Mouse (Mus musculus): ENCODE measurements around the gene Ppm1n.

The Ppm1n gene

DNA sequence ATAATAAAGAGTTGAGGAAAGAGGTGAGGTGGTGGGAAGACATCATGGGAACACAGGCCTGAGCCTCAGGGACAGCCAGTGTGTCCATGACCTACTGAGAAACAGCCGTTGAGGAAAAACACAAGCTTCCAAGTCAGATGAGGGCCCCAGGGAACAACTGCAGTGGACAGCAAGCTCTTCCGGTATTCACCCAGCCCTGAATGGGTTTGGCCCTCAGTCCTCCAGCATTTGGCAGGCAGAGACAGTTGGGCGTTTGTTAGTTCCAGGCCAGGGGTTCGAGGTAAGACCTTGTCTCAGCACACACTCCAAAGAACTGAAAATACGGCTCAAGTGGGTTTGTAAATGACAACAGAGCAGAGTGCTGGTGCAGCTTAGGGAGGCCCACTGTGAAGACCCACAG is 26.4 kb downstream of the Ppm1n start:
- no peak for TF ChIP-seq NANOG (IDR thresholded peaks at IDR 0.05; ENCODE audit: borderline replicate concordance, low read length)
- TF ChIP-seq POU5F1 (IDR thresholded peaks at IDR 0.05; ENCODE audit: borderline replicate concordance, low read length), result no peak
- TF ChIP-seq CTCF (conservative IDR thresholded peaks at IDR 0.05; ENCODE audit: low read length), result no peak
- Histone ChIP-seq H3K4me3 (replicated peaks; ENCODE audit: low read length) (no peak overlapping the region), H3K36me3 (ENCODE audit: insufficient read depth, low read length) (peaks cover 29% of the 10 kb centered on the region), H3K9me3 (ENCODE audit: low read length) (no peaks in the 10 kb centered on the region), H3K27me3 (ENCODE audit: insufficient read depth, low read length) (no peaks in the 10 kb centered on the region), H3K4me1 (replicated peaks; ENCODE audit: low read depth, low read length) (peaks cover 51% of the 10 kb centered on the region)

DNA sequence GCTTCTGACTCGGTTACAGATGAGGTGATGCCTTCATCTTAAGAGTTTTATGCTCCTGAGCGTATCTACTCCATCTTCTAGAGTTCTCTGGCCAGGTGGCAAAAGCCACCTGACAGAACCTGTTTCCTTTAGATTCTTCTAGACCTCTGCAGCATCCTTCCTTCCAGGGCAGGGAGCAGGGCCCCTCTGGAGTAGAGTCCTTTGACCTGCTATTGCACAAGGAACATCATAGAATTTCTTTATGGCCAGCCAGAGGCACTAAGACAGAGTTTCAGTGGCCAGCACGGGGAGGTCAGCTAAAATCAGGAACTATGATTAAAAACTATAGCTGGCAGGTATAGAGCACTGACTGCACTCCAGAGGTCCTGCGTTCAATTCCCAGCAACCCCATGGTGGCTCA is 27.8 kb downstream of the Ppm1n start:
- no peaks in the 10 kb centered on the region for H3K27me3 ChIP-seq (ENCODE audit: insufficient read depth, low read length)
- no peak for TF ChIP-seq CTCF (conservative IDR thresholded peaks at IDR 0.05; ENCODE audit: low read length)
- TF ChIP-seq POU5F1 (IDR thresholded peaks at IDR 0.05; ENCODE audit: borderline replicate concordance, low read length), result no peak
- no peak for TF ChIP-seq NANOG (IDR thresholded peaks at IDR 0.05; ENCODE audit: borderline replicate concordance, low read length)
- no peaks in the 10 kb centered on the region for H3K9me3 ChIP-seq (ENCODE audit: low read length)
- no peak overlapping the region for H3K4me3 ChIP-seq (replicated peaks; ENCODE audit: low read length)
- peaks cover 45% of the 10 kb centered on the region for H3K4me1 ChIP-seq (replicated peaks; ENCODE audit: low read depth, low read length)
- H3K36me3 ChIP-seq (ENCODE audit: insufficient read depth, low read length), result peaks cover 25% of the 10 kb centered on the region

DNA sequence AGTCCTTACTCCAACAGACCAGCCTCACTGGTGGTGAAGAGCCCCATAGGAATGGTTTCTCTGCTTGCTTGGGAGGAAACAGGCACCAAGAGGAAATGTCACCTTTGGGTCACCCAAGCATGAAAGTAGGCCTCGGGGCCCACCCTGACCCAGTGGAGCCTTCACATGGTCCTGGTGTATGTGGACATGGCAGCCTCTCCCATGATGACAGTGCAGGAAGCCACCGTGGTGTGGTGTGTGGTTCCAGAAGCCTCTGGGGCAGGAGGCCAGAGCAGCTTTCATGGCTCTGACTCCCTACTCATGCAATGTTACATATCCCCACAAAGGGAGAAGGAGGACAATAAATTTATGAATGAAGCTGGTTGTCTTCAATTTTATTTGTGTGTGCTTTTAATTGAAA is 32.4 kb downstream of the Ppm1n start:
- Histone ChIP-seq H3K36me3 (ENCODE audit: insufficient read depth, low read length) (peaks cover 39% of the 10 kb centered on the region), H3K4me1 (replicated peaks; ENCODE audit: low read depth, low read length) (peaks cover 57% of the 10 kb centered on the region), H3K9me3 (ENCODE audit: low read length) (no peaks in the 10 kb centered on the region), H3K27me3 (ENCODE audit: insufficient read depth, low read length) (no peaks in the 10 kb centered on the region), H3K4me3 (replicated peaks; ENCODE audit: low read length) (no peak overlapping the region)
- no peak for TF ChIP-seq CTCF (conservative IDR thresholded peaks at IDR 0.05; ENCODE audit: low read length)
- no peak for TF ChIP-seq POU5F1 (IDR thresholded peaks at IDR 0.05; ENCODE audit: borderline replicate concordance, low read length)
- no peak for TF ChIP-seq NANOG (IDR thresholded peaks at IDR 0.05; ENCODE audit: borderline replicate concordance, low read length)

DNA sequence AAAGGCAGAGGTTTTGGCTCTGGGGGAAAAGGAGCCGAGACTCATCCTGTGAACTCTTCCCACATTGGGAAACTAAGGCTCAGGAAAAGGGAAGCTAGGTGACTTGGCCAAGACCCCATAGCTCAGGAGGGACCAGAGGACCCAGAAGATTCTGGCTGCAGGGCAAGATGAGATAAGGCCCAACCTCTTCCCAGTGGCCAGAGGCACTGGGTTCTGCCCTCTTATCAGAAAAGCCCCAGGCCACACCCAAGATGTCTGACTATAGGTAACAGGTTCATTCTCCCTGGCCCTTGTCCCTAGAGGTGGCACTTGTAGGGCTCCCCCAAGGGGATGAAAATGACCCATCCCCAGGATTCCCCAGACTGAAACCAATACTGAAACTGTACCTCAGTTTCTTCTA is 33.0 kb downstream of the Ppm1n start:
- Histone ChIP-seq H3K4me1 (replicated peaks; ENCODE audit: low read depth, low read length) (peaks cover 60% of the 10 kb centered on the region), H3K36me3 (ENCODE audit: insufficient read depth, low read length) (peaks cover 39% of the 10 kb centered on the region), H3K27me3 (ENCODE audit: insufficient read depth, low read length) (no peaks in the 10 kb centered on the region), H3K9me3 (ENCODE audit: low read length) (no peaks in the 10 kb centered on the region), H3K4me3 (replicated peaks; ENCODE audit: low read length) (no peak overlapping the region)
- no peak for TF ChIP-seq NANOG (IDR thresholded peaks at IDR 0.05; ENCODE audit: borderline replicate concordance, low read length)
- TF ChIP-seq CTCF (conservative IDR thresholded peaks at IDR 0.05; ENCODE audit: low read length), result no peak
- no peak for TF ChIP-seq POU5F1 (IDR thresholded peaks at IDR 0.05; ENCODE audit: borderline replicate concordance, low read length)

DNA sequence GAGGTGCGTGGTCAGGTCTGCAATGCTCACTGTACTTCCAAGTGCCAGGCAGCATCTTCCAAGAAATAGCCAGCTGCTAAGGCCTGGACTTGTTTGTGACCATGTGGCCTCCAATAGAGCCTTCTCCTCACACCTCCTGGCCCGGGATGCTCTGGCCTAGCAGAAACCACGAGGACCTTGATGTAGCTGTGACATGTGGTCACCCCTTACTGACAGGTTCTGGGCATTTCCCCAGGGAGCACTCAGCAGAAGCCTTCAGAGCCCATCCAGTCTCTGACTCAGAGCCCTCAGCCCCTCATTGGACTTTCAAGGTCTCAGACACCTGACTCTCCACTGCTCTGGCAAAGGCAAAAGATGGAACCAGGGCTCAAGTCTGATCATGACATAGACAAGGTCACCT is 34.8 kb downstream of the Ppm1n start:
- no peak for TF ChIP-seq NANOG (IDR thresholded peaks at IDR 0.05; ENCODE audit: borderline replicate concordance, low read length)
- TF ChIP-seq POU5F1 (IDR thresholded peaks at IDR 0.05; ENCODE audit: borderline replicate concordance, low read length), result no peak
- no peak for TF ChIP-seq CTCF (conservative IDR thresholded peaks at IDR 0.05; ENCODE audit: low read length)
- no peaks in the 10 kb centered on the region for H3K9me3 ChIP-seq (ENCODE audit: low read length)
- H3K4me3 ChIP-seq (replicated peaks; ENCODE audit: low read length), result peak overlapping the region; percentile 49
- H3K36me3 ChIP-seq (ENCODE audit: insufficient read depth, low read length), result peaks cover 45% of the 10 kb centered on the region
- no peaks in the 10 kb centered on the region for H3K27me3 ChIP-seq (ENCODE audit: insufficient read depth, low read length)
- peaks cover 76% of the 10 kb centered on the region for H3K4me1 ChIP-seq (replicated peaks; ENCODE audit: low read depth, low read length)

DNA sequence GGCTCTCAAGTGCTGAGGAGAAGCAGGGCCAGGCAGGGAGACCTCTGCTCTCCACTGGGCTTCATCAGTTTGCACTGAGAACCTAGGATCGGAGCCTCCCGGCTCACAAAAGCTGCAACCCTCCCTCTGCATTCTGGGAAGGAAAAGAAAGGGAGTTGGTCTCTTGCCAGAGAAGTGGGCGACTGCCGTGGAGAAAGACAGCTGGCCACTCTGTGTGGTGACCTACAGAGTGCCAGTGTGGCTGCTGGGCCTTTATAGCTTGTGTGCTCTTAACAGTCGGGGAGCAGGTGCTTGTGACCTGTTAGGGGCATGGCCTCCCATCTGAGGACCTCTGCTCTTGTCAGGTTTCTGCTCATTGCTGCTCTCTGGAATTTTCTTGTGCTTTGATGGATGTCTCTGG is 36.0 kb downstream of the Ppm1n start:
- peaks cover 76% of the 10 kb centered on the region for H3K4me1 ChIP-seq (replicated peaks; ENCODE audit: low read depth, low read length)
- 0 out of 2 replicates have a peak overlapping the region, but pooled peaks have one; percentile 49 for H3K4me3 ChIP-seq (replicated peaks; ENCODE audit: low read length)
- TF ChIP-seq CTCF (conservative IDR thresholded peaks at IDR 0.05; ENCODE audit: low read length) (no peak), POU5F1 (IDR thresholded peaks at IDR 0.05; ENCODE audit: borderline replicate concordance, low read length) (no peak), NANOG (IDR thresholded peaks at IDR 0.05; ENCODE audit: borderline replicate concordance, low read length) (no peak)
- H3K36me3 ChIP-seq (ENCODE audit: insufficient read depth, low read length), result peaks cover 41% of the 10 kb centered on the region
- no peaks in the 10 kb centered on the region for H3K9me3 ChIP-seq (ENCODE audit: low read length)
- H3K27me3 ChIP-seq (ENCODE audit: insufficient read depth, low read length), result no peaks in the 10 kb centered on the region

DNA sequence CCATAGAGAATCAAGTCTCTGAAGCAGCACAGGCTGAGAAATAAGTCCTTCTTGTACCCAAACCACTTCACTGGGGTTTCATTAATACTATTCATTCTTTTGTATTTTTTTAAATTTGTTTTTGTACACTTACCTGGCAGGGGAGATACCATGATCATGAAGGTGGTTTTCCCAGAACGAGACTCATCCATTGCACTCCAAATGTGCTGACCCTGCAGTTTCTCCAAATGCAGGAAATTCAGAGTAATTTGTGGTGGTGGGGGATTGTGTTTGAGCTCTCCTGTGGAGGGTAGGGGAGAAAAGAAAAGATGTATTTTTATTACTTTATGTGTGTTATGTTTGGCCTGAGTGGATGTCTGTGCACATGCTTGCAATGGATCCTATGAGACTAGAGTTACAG is 37.9 kb downstream of the Ppm1n start:
- H3K27me3 ChIP-seq (ENCODE audit: insufficient read depth, low read length), result no peaks in the 10 kb centered on the region
- no peaks in the 10 kb centered on the region for H3K9me3 ChIP-seq (ENCODE audit: low read length)
- H3K4me3 ChIP-seq (replicated peaks; ENCODE audit: low read length), result no peak overlapping the region
- H3K36me3 ChIP-seq (ENCODE audit: insufficient read depth, low read length), result peaks cover 33% of the 10 kb centered on the region
- no peak for TF ChIP-seq POU5F1 (IDR thresholded peaks at IDR 0.05; ENCODE audit: borderline replicate concordance, low read length)
- no peak for TF ChIP-seq CTCF (conservative IDR thresholded peaks at IDR 0.05; ENCODE audit: low read length)
- TF ChIP-seq NANOG (IDR thresholded peaks at IDR 0.05; ENCODE audit: borderline replicate concordance, low read length), result no peak
- peaks cover 83% of the 10 kb centered on the region for H3K4me1 ChIP-seq (replicated peaks; ENCODE audit: low read depth, low read length)

DNA sequence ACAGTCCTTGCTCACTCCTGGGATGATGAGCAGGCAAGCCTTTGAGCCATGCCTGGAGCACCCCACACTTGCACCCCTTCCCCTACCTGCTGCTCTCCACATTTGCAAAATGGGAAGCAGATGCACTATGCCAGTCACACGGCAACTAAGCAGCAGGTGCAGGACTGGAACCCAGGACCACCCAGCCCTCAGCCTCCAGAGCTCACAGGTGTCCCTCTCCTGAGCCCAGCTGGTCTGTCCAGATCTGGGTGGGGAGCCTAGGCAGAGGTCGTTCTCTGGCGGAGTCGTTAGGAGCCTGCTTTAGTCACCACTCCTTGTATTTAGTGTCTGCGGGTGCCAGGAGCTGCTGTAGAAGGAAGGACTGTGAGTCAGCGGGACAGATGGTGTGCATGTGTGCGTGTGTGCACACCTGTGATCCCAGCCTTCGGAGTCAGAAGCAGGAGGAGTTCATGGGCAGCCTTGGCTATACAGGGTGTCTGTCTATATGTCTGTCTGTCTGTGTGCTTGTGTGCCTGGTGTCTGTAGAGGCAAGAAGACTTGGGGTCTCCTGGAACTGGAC is 38.9 kb downstream of the Ppm1n start:
- no peak for TF ChIP-seq CTCF (conservative IDR thresholded peaks at IDR 0.05; ENCODE audit: low read length)
- no peak for TF ChIP-seq POU5F1 (IDR thresholded peaks at IDR 0.05; ENCODE audit: borderline replicate concordance, low read length)
- TF ChIP-seq NANOG (IDR thresholded peaks at IDR 0.05; ENCODE audit: borderline replicate concordance, low read length), result no peak

DNA sequence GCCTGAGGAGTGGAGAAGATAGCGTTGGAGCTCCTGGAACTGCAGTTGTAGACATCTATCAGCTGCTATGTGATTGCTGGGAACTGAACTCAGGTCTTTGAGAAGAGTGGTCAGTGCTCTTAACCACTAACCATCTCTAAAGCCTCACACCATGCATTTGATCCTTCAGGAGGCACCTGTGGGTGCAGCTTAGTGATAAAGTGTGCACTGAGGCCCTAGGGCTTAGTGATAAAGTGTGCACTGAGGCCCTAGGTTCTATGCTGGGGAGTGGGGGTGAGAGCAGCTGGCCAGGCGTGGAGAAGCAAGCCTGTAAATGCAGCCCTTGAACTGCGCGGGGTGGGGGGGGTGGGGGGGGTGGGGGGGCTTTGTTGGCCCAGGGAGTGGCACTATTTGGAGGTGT is 39.9 kb downstream of the Ppm1n start:
- peaks cover 87% of the 10 kb centered on the region for H3K4me1 ChIP-seq (replicated peaks; ENCODE audit: low read depth, low read length)
- H3K9me3 ChIP-seq (ENCODE audit: low read length), result no peaks in the 10 kb centered on the region
- no peak overlapping the region for H3K4me3 ChIP-seq (replicated peaks; ENCODE audit: low read length)
- H3K27me3 ChIP-seq (ENCODE audit: insufficient read depth, low read length), result no peaks in the 10 kb centered on the region
- TF ChIP-seq POU5F1 (IDR thresholded peaks at IDR 0.05; ENCODE audit: borderline replicate concordance, low read length) (no peak), CTCF (conservative IDR thresholded peaks at IDR 0.05; ENCODE audit: low read length) (no peak), NANOG (IDR thresholded peaks at IDR 0.05; ENCODE audit: borderline replicate concordance, low read length) (no peak)
- peaks cover 17% of the 10 kb centered on the region for H3K36me3 ChIP-seq (ENCODE audit: insufficient read depth, low read length)

More for the DNA sequence above, 38.9 kb downstream of the Ppm1n start:
- 0 out of 2 replicates have a peak overlapping the region, but pooled peaks have one; percentile 20 for H3K4me3 ChIP-seq (replicated peaks; ENCODE audit: low read length)
- H3K9me3 ChIP-seq (ENCODE audit: low read length), result no peaks in the 10 kb centered on the region
- H3K27me3 ChIP-seq (ENCODE audit: insufficient read depth, low read length), result no peaks in the 10 kb centered on the region
- H3K4me1 ChIP-seq (replicated peaks; ENCODE audit: low read depth, low read length), result peaks cover 87% of the 10 kb centered on the region
- H3K36me3 ChIP-seq (ENCODE audit: insufficient read depth, low read length), result peaks cover 26% of the 10 kb centered on the region

All from E14TG2a.4 (cell line).